ENCODE assay signal across 21 mouse cellular contexts in genomic region chr8:88544677-88545076, GRCm38 (mm10). TPM values are rescaled to one million over a fixed set of nuclear protein-coding genes. Genes with fewer than 3 reads are reported as not detected.
DNase-seq lines count a peak whose midpoint lies in the region; ATAC-seq and TF ChIP-seq lines count a peak whose summit lies in the region.
"Had no signal": no experiment of that assay in that cellular context is flagged by ENCODE, and none has a peak within 500 bp of the region (broad histone marks: within the 10 kb centered on the region; RNA-seq: fewer than 3 reads in every experiment).

No protein-coding gene starts in this region.

- no peaks in the 10 kb centered on the region for H3K36me3 ChIP-seq in embryonic facial prominence, embryonic 11.5 days (replicated peaks; ENCODE audit: control insufficient read depth, insufficient read depth, low read depth, low read length)
- H3K36me3 ChIP-seq in embryonic facial prominence, embryonic 10.5 days (replicated peaks): peaks cover 72% of the 10 kb centered on the region
- peaks cover 5% of the 10 kb centered on the region; the same call in 1 of the 2 replicates for H3K36me3 ChIP-seq in lung, embryonic 15.5 days
- peaks cover 61% of the 10 kb centered on the region for H3K36me3 ChIP-seq in embryonic facial prominence, embryonic 13.5 days
- peaks cover 13% of the 10 kb centered on the region for H3K36me3 ChIP-seq in limb, embryonic 14.5 days (ENCODE audit: control insufficient read depth, insufficient read depth, low read length)

- WGBS in embryonic facial prominence, embryonic 11.5 days: 66% methylated on average over 4 of the region's 4 CpGs
- 61% methylated on average over 4 of the region's 4 CpGs for WGBS in embryonic facial prominence, embryonic 10.5 days
- WGBS in lung, embryonic 15.5 days: 54% methylated on average over 4 of the region's 4 CpGs
- WGBS in lung, adult 2 months: 63% methylated on average over 4 of the region's 4 CpGs
- 25% methylated on average over 4 of the region's 4 CpGs for WGBS in embryonic facial prominence, embryonic 13.5 days
- WGBS in limb, embryonic 14.5 days: 24% methylated on average over 4 of the region's 4 CpGs

- H3K4me1 ChIP-seq in embryonic facial prominence, embryonic 11.5 days (ENCODE audit: control insufficient read depth, insufficient read depth, low read length): no peaks in the 10 kb centered on the region; the same call in 1 of the 2 replicates
- H3K4me1 ChIP-seq in embryonic facial prominence, embryonic 10.5 days: peaks cover 24% of the 10 kb centered on the region
- peaks cover 59% of the 10 kb centered on the region for H3K4me1 ChIP-seq in lung, embryonic 15.5 days
- peaks cover 17% of the 10 kb centered on the region for H3K4me1 ChIP-seq in lung, adult 2 months (ENCODE audit: control insufficient read depth, insufficient read depth, low read length)
- peaks cover 46% of the 10 kb centered on the region for H3K4me1 ChIP-seq in embryonic facial prominence, embryonic 13.5 days
- H3K4me1 ChIP-seq in limb, embryonic 14.5 days (ENCODE audit: control insufficient read depth, insufficient read depth, low read length): peaks cover 31% of the 10 kb centered on the region
- H3K4me1 ChIP-seq: liver, embryonic 12.5 days had no signal

- no peaks in the 10 kb centered on the region for H3K27me3 ChIP-seq in embryonic facial prominence, embryonic 11.5 days (ENCODE audit: control insufficient read depth, insufficient read depth, low read length)
- H3K27me3 ChIP-seq in embryonic facial prominence, embryonic 10.5 days (replicated peaks; ENCODE audit: low read depth, poor library complexity, severe bottlenecking): no peaks in the 10 kb centered on the region
- H3K27me3 ChIP-seq in lung, embryonic 15.5 days: no peaks in the 10 kb centered on the region
- H3K27me3 ChIP-seq in embryonic facial prominence, embryonic 13.5 days: no peaks in the 10 kb centered on the region
- H3K27me3 ChIP-seq in limb, embryonic 14.5 days (ENCODE audit: control insufficient read depth, insufficient read depth, low read length): no peaks in the 10 kb centered on the region
- H3K27me3 ChIP-seq: liver, embryonic 12.5 days had no signal

- no peaks in the 10 kb centered on the region for H3K9me3 ChIP-seq in embryonic facial prominence, embryonic 11.5 days (replicated peaks; ENCODE audit: control insufficient read depth, low read length)
- peaks cover 8% of the 10 kb centered on the region; the same call in 1 of the 2 replicates for H3K9me3 ChIP-seq in embryonic facial prominence, embryonic 10.5 days
- H3K9me3 ChIP-seq in lung, embryonic 15.5 days: no peaks in the 10 kb centered on the region
- peaks cover 9% of the 10 kb centered on the region for H3K9me3 ChIP-seq in embryonic facial prominence, embryonic 13.5 days
- H3K9me3 ChIP-seq in limb, embryonic 14.5 days (ENCODE audit: control insufficient read depth, low read length): peaks cover 6% of the 10 kb centered on the region
- H3K9me3 ChIP-seq: liver, embryonic 12.5 days had no signal

- no peak overlapping the region for H3K4me3 ChIP-seq in embryonic facial prominence, embryonic 11.5 days (ENCODE audit: low read depth, low read length)
- no peak overlapping the region for H3K4me3 ChIP-seq in embryonic facial prominence, embryonic 10.5 days
- H3K4me3 ChIP-seq in lung, embryonic 15.5 days: no peak overlapping the region
- H3K4me3 ChIP-seq in lung, adult 2 months (replicated peaks; ENCODE audit: extremely low read depth, low read depth, low read length): no peak overlapping the region
- no peak overlapping the region for H3K4me3 ChIP-seq in embryonic facial prominence, embryonic 13.5 days
- H3K4me3 ChIP-seq in limb, embryonic 14.5 days (replicated peaks; ENCODE audit: low read length): no peak overlapping the region
- H3K4me3 ChIP-seq: gastrocnemius, adult 2 months; heart, adult 2 months; hindbrain, embryonic 10.5 days; liver, embryonic 12.5 days; myocyte had no signal

- no peak overlapping the region for H3K27ac ChIP-seq in embryonic facial prominence, embryonic 11.5 days (replicated peaks; ENCODE audit: low read depth, low read length)
- H3K27ac ChIP-seq in embryonic facial prominence, embryonic 10.5 days (replicated peaks): no peak overlapping the region; the same call in 1 of the 2 replicates
- no peak overlapping the region for H3K27ac ChIP-seq in lung, embryonic 15.5 days
- peak overlapping the region; percentile 96 for H3K27ac ChIP-seq in embryonic facial prominence, embryonic 13.5 days
- 0 out of 2 replicates have a peak overlapping the region, but pooled peaks have one; percentile 88 for H3K27ac ChIP-seq in limb, embryonic 14.5 days (replicated peaks; ENCODE audit: low read depth, low read length)
- H3K27ac ChIP-seq: gastrocnemius, adult 2 months; heart, adult 2 months; hindbrain, embryonic 10.5 days; liver, embryonic 12.5 days; macrophage had no signal

- peak; percentile 45; the same call in 1 of the 2 replicates for ATAC-seq in embryonic facial prominence, embryonic 11.5 days (replicated peaks; ENCODE audit: insufficient number of reproducible peaks, low FRiP score, low TSS enrichment, low read depth)
- ATAC-seq in lung, embryonic 15.5 days (ENCODE audit: borderline replicate concordance, extremely low read depth, low FRiP score, low TSS enrichment): 0 out of 2 replicates have a peak, but pooled peaks have one; percentile 29
- ATAC-seq in embryonic facial prominence, embryonic 13.5 days (ENCODE audit: insufficient number of reproducible peaks, insufficient read depth, low FRiP score, low TSS enrichment, low read depth): peak; percentile 73; the same call in 1 of the 2 replicates
- ATAC-seq in limb, embryonic 14.5 days (ENCODE audit: low FRiP score, low read depth): no peak
- ATAC-seq: forebrain, embryonic 16.5 days; liver, embryonic 12.5 days had no signal

- TF ChIP-seq POLR2A in lung, adult 2 months (IDR thresholded peaks at IDR 0.05; ENCODE audit: borderline replicate concordance, extremely low read depth, low read depth, low read length): no peak
- no peak for TF ChIP-seq POLR2A in limb, embryonic 14.5 days (IDR thresholded peaks at IDR 0.05; ENCODE audit: borderline replicate concordance, extremely low read depth, insufficient read depth, insufficient read length)

- H3K9ac ChIP-seq in embryonic facial prominence, embryonic 11.5 days (replicated peaks; ENCODE audit: low read length): no peak overlapping the region
- H3K9ac ChIP-seq in lung, embryonic 15.5 days: no peak overlapping the region
- no peak overlapping the region for H3K9ac ChIP-seq in embryonic facial prominence, embryonic 13.5 days
- H3K9ac ChIP-seq in limb, embryonic 14.5 days (ENCODE audit: low read depth, low read length, severe bottlenecking): no peak overlapping the region
- H3K9ac ChIP-seq: liver, embryonic 12.5 days had no signal

- H3K4me2 ChIP-seq in embryonic facial prominence, embryonic 11.5 days (ENCODE audit: low read depth, low read length): no peak overlapping the region
- no peak overlapping the region for H3K4me2 ChIP-seq in lung, embryonic 15.5 days
- no peak overlapping the region for H3K4me2 ChIP-seq in embryonic facial prominence, embryonic 13.5 days
- H3K4me2 ChIP-seq in limb, embryonic 14.5 days (replicated peaks; ENCODE audit: low read depth, low read length, severe bottlenecking): no peak overlapping the region
- H3K4me2 ChIP-seq: liver, embryonic 12.5 days; midbrain, embryonic 11.5 days had no signal

- TF ChIP-seq CTCF in lung, adult 2 months (IDR thresholded peaks at IDR 0.05; ENCODE audit: insufficient read depth, low read length): no peak

- DNase-seq in embryonic facial prominence, embryonic 11.5 days (ENCODE audit: low spot score): peak; percentile 41
- no peak for DNase-seq in embryonic facial prominence, embryonic 10.5 days (ENCODE audit: low spot score)
- no peak for DNase-seq in lung, adult 2 months
- peak; percentile 69 for DNase-seq in limb, embryonic 14.5 days (ENCODE audit: low spot score)
- no peak for DNase-seq in adrenal gland, adult (ENCODE audit: inconsistent age in 2 of 2, low spot score in 1 of 2)
- DNase-seq in layer of hippocampus, postnatal 25 days (ENCODE audit: extremely low spot score in 1 of 2, low spot score in 1 of 2): no peak
- DNase-seq: adrenal gland, adult 2 months; cerebellum, adult 9-11 months; gastrocnemius, adult 2 months; heart, adult 2 months; kidney, postnatal 14 days; thymus, postnatal 36 days had no signal

RNA-seq across cellular contexts. Expression of gene Nkd1, which starts 23.5 kb away (rescaled TPM):
- polyA plus RNA-seq in embryonic facial prominence, embryonic 11.5 days (2014; fragmentation: Nextera tagmentation; extraction: Ambion mirVana): 45.0 and 50.7 TPM in 2 replicates
- 43.5 and 49.7 TPM in 2 replicates for polyA plus RNA-seq in embryonic facial prominence, embryonic 10.5 days (2016; fragmentation: Nextera tagmentation; extraction: Ambion mirVana)
- 56.4 TPM in 2 replicates for polyA plus RNA-seq in lung, embryonic 15.5 days (2015; fragmentation: Nextera tagmentation; extraction: Ambion mirVana)
- polyA plus RNA-seq in lung, adult 2 months (2012; rRNA removed): 143 and 171 TPM in 2 replicates
- 101 and 122 TPM in 2 replicates for polyA plus RNA-seq in embryonic facial prominence, embryonic 13.5 days (2015; fragmentation: Nextera tagmentation; extraction: Ambion mirVana)
- polyA plus RNA-seq in limb, embryonic 14.5 days (2012; rRNA removed): 48.6 and 61.4 TPM in 2 replicates
- 53.9 and 66.4 TPM in 2 replicates for polyA plus RNA-seq in limb, embryonic 14.5 days (2014; fragmentation: Nextera tagmentation; extraction: Ambion mirVana)
- total RNA-seq in layer of hippocampus, postnatal 25 days (2021): 10 to 100 TPM; 10.8 to 15.0 TPM
- total RNA-seq: MEL had no signal
- polyA plus RNA-seq: macrophage had no signal

Comparison
In these comparisons a context has a peak if more than half of its experiments do, and no peak if none do; other contexts are left out.
1. DNase-seq: peak in embryonic facial prominence, embryonic 11.5 days (single experiment) and limb, embryonic 14.5 days (single experiment); none in embryonic facial prominence, embryonic 10.5 days (single experiment), lung, adult 2 months (single experiment), adrenal gland, adult (0 of 2) and layer of hippocampus, postnatal 25 days (0 of 2).
2. H3K27ac ChIP-seq: peak in embryonic facial prominence, embryonic 13.5 days (single experiment) and limb, embryonic 14.5 days (single experiment); none in embryonic facial prominence, embryonic 11.5 days (single experiment), embryonic facial prominence, embryonic 10.5 days (single experiment) and lung, embryonic 15.5 days (single experiment).